Mouse (Mus musculus) thymus, adult 2 months (tissue): ENCODE measurements around the gene Zfp715.

Source experiments
- CTCF ChIP-seq: fragments of 200-500 bp; IDR thresholded peaks from 2 replicates; pipeline ENCODE4 v1.5.1; 2012; ENCODE audit warnings: mild to moderate bottlenecking, control low read depth, low read length, moderate library complexity, borderline replicate concordance; ENCODE audit not compliant: control insufficient read depth, poor library complexity, insufficient read depth; ENCODE audit errors: extremely low read depth
- POLR2A ChIP-seq: fragments of 200-500 bp; IDR thresholded peaks from 2 replicates; pipeline ENCODE4 v1.6.1; 2012; ENCODE audit warnings: mild to moderate bottlenecking, low read length, control low read depth, moderate library complexity; ENCODE audit not compliant: control insufficient read depth, poor library complexity, insufficient read depth; ENCODE audit errors: extremely low read depth

DNA sequence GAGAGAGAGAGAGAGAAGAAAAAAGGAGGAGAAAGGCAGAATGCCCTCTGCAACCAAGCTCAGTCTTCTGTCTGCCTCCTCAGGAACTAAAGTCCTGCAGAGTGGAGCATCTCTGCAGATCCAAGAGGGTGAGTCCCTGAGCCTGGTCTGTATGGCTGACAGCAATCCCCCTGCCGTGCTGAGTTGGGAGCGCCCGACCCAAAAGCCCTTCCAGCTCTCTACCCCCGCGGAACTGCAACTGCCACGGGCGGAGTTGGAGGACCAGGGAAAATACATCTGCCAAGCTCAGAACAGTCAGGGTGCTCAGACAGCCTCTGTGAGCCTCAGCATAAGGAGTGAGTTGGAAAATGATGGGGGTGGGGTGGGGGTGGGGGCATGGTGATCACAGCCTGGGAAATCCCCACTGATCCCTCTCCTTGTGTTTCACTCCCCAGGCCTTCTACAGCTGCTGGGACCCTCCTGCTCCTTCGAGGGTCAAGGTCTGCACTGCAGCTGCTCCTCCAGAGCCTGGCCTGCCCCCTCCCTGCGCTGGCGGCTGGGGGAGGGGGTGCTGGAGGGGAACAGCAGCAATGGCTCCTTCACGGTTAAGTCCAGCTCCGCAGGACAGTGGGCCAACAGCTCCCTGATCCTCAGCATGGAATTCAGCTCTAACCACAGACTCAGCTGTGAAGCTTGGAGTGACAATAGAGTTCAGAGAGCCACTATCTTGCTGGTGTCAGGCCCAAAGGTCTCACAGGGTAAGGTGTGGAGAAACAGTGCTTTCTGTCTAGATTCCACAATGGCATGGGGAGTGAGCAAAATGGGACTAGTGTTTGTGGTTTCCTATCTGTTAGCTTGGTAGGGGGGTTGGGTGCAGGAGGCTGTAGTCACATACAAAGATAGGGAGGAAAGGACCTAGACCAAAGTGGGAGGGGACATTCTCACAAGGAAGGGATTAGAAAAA is 42.1 kb upstream of the Zfp715 start:
- TF ChIP-seq CTCF (no peak), POLR2A (no peak)
